Mouse (Mus musculus): ENCODE measurements at regions not wholly inside any gene's neighbourhood (a gene's known extent, or its start where the extent isn't known, plus 50 kb on each side); places are given as distances from the start of the nearest gene placed in this dataset.

DNA sequence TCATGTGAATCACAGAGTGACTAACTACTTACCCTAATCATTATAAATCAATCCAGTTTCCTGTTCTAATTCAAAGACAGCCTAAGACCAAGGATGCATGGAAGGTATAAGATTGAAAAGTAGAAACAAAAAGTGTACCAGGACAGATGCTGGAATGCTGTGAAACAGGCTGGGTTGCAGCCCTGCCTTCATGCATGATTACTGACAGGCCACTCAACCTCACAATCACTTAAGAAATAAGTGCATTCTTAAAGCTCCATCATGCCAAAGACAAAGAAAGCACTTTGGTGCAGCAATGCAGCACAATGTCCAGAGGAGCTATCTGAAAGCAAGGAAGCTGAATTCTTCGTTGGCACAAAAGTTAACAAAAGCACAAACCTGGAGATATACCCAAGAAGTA, 2810.4 kb downstream of the 9330182O14Rik start:
- Histone ChIP-seq H3K4me1 (ENCODE audit: control insufficient read depth, insufficient read depth, low read length) (no peaks in the 10 kb centered on the region), H3K27me3 (ENCODE audit: control insufficient read depth, insufficient read depth, low read length) (no peaks in the 10 kb centered on the region), H3K9me3 (replicated peaks; ENCODE audit: control insufficient read depth, low read length) (no peaks in the 10 kb centered on the region), H3K4me2 (no peak overlapping the region), H3K4me3 (ENCODE audit: low read depth, low read length) (no peak overlapping the region), H3K27ac (ENCODE audit: low read depth, low read length) (no peak overlapping the region), H3K9ac (ENCODE audit: low read depth, low read length) (no peak overlapping the region), H3K36me3 (ENCODE audit: control insufficient read depth, insufficient read depth, low read length) (no peaks in the 10 kb centered on the region)
- no peak for ATAC-seq (replicated peaks; ENCODE audit: insufficient number of reproducible peaks, low FRiP score, low TSS enrichment)
- WGBS (ENCODE audit: insufficient replicate concordance): 66% methylated on average over 1 of the region's 1 CpGs

DNA sequence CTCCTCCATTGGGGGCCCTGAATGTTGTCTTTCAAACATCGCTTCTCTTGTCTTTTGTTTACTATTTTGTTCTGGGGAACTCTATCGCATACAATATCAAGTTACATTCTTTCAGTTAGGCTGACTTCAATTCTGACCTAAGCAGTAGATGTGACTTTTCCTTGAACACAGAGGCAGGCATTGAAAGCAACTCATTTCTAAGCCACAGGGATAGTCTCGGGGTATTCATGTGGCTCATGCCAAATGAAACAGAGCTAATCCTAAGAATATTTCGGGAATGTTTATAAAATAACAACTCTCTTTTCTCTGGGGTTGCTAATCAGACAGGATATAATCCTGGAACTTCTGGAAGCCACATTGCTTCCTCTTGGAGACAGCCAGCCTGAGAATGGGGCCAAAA, 2821.0 kb downstream of the 9330182O14Rik start:
- H3K4me3 ChIP-seq (ENCODE audit: low read depth, low read length): no peak overlapping the region
- 59% methylated on average over 4 of the region's 4 CpGs for WGBS (ENCODE audit: insufficient replicate concordance)

DNA sequence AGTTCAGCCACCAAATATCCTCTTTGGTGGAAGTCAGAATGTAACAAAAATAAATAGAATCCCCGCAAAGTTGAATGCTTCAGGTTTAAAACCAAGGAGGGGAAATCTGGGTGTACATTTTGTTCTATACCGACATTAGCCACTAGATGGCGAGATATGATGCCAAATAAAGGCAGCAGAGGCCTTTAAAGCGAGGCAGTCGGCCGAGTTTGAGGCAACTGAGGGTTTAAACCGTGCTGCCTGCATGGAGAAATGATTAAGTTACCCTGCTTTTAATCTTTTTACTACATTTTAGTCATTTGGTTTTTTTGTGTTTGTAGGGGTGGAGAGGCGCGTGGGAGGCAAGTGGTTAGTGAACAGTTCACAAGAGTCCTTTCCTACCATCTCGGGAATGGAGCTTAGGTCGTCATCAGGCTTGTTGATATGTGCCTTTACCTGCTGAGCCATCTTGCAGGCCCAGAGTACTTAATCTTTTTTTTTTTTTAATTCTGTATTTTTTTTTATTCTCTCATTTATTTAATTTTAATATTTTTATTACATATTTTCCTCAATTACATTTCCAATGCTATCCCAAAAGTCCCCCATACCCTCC, 2828.7 kb downstream of the 9330182O14Rik start:
- Histone ChIP-seq H3K27ac (ENCODE audit: low read depth, low read length) (no peak overlapping the region), H3K4me1 (ENCODE audit: control insufficient read depth, insufficient read depth, low read length) (no peaks in the 10 kb centered on the region), H3K4me2 (no peak overlapping the region), H3K36me3 (ENCODE audit: control insufficient read depth, insufficient read depth, low read length) (no peaks in the 10 kb centered on the region), H3K4me3 (ENCODE audit: low read depth, low read length) (no peak overlapping the region), H3K9me3 (replicated peaks; ENCODE audit: control insufficient read depth, low read length) (no peaks in the 10 kb centered on the region), H3K27me3 (ENCODE audit: control insufficient read depth, insufficient read depth, low read length) (no peaks in the 10 kb centered on the region), H3K9ac (ENCODE audit: low read depth, low read length) (no peak overlapping the region)
- no peak for ATAC-seq (replicated peaks; ENCODE audit: insufficient number of reproducible peaks, low FRiP score, low TSS enrichment)
- 21% methylated on average over 11 of the region's 11 CpGs for WGBS (ENCODE audit: insufficient replicate concordance)

More for the DNA sequence above, 2821.0 kb downstream of the 9330182O14Rik start:
- Histone ChIP-seq H3K36me3 (ENCODE audit: control insufficient read depth, insufficient read depth, low read length) (no peaks in the 10 kb centered on the region), H3K27me3 (ENCODE audit: control insufficient read depth, insufficient read depth, low read length) (no peaks in the 10 kb centered on the region), H3K9me3 (replicated peaks; ENCODE audit: control insufficient read depth, low read length) (no peaks in the 10 kb centered on the region), H3K4me1 (ENCODE audit: control insufficient read depth, insufficient read depth, low read length) (no peaks in the 10 kb centered on the region), H3K4me2 (no peak overlapping the region), H3K9ac (ENCODE audit: low read depth, low read length) (no peak overlapping the region), H3K27ac (ENCODE audit: low read depth, low read length) (no peak overlapping the region)
- ATAC-seq (replicated peaks; ENCODE audit: insufficient number of reproducible peaks, low FRiP score, low TSS enrichment): no peak

GRCm38 (mm10) chr15:42965314-42965713, 2831.1 kb downstream of the 9330182O14Rik start:
- H3K4me3 ChIP-seq (ENCODE audit: low read depth, low read length): no peak overlapping the region
- 74% methylated on average over 3 of the region's 3 CpGs for WGBS (ENCODE audit: insufficient replicate concordance)
- no peaks in the 10 kb centered on the region for H3K36me3 ChIP-seq (ENCODE audit: control insufficient read depth, insufficient read depth, low read length)
- no peak overlapping the region for H3K27ac ChIP-seq (ENCODE audit: low read depth, low read length)
- H3K4me1 ChIP-seq (ENCODE audit: control insufficient read depth, insufficient read depth, low read length): no peaks in the 10 kb centered on the region
- H3K4me2 ChIP-seq: no peak overlapping the region
- H3K27me3 ChIP-seq (ENCODE audit: control insufficient read depth, insufficient read depth, low read length): no peaks in the 10 kb centered on the region
- no peaks in the 10 kb centered on the region for H3K9me3 ChIP-seq (replicated peaks; ENCODE audit: control insufficient read depth, low read length)
- H3K9ac ChIP-seq (ENCODE audit: low read depth, low read length): no peak overlapping the region
- no peak for ATAC-seq (replicated peaks; ENCODE audit: insufficient number of reproducible peaks, low FRiP score, low TSS enrichment)

All from heart, embryonic 11.5 days (tissue).